Mouse (Mus musculus) lung, postnatal 25 days (tissue): ENCODE results near the gene Tle4.

Source experiments
- DNase-seq: peaks from one replicate; pipeline ENCODE4 v3.0.0; 2022; ENCODE audit warnings: low spot score

Gene Tle4

DNA sequence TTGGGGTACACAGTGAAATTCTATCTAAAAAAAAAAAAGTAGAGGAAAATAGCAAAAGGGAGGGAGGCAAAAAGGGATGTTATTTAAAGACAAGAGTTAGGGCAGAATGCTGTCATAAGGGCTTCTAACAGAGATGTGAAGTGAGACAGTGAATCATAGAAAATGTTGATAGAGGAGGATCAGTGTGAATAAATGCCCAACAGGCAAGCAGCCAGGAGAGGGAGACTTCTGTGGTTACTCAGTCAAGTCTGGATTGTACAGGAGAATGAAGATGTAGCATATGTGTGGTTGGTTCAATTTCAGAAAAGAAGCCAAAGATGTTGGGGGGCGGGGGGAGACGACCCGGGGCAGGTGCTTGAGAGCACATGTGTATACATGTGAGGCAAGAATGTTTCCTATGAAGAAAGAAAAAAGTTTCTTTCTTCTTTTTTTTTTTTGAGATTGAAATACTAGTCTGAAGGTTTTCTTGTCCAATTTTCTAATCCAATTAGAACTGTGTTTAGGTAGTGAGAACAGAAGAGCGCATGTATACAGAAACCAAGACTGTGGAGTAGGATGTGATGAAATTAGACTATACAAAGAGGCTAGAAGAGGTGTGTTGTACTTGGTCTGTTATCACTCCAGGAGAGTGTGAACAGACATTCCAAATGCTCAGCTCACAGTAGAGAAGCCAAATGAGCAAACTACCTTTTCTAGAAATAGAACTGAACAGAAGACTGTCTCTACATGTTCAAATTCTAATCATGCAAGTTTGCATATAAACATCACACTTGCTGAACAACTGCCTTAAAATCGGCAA is 134.4 kb downstream of the Tle4 start:
- DNase-seq = no peak

DNA sequence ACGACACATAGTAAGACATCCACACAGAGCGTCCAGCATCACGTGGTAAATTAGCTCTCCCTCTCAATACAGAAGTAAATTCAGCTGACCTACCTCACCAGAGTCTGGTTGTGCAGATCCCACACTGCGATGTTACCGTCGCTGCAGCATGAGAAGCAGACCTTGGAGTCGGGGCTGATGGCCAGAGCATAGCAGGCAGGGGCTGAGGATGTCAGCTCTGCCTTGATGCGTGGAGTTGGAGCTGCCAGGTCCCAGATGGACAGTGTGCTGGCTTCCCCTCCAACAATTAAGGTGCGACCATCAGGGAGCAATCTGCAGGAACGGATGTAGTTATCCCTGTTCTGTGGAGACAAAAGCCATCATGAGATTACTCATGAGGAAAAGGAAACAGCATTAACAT is 144.4 kb downstream of the Tle4 start:
- no peak for DNase-seq

- no peak for DNase-seq
These were observed 146.5 kb downstream of the Tle4 start for GRCm38 (mm10) chr19:14451329-14451728.

DNA sequence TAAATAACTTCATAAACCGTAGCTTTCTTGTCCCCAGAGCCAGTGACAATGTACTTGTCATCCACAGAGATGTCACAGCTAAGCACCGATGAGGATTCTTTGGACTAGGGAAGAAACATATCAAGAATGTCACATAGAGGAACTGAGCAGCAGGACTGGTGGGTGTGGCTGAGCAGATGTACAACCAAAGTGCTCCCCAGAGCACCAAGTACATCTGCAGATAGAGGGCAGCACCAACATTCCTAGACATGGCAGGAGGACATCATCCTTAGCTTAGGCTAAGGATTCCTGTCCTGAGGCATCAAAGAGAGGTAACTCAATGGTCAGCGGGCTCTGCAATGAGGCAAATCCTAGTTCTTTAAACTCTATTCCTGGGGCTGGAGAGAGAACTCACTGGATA is 148.1 kb downstream of the Tle4 start:
- peak; percentile 34 for DNase-seq

- DNase-seq = no peak
These were observed 149.3 kb downstream of the Tle4 start for GRCm38 (mm10) chr19:14448586-14448985.

DNA sequence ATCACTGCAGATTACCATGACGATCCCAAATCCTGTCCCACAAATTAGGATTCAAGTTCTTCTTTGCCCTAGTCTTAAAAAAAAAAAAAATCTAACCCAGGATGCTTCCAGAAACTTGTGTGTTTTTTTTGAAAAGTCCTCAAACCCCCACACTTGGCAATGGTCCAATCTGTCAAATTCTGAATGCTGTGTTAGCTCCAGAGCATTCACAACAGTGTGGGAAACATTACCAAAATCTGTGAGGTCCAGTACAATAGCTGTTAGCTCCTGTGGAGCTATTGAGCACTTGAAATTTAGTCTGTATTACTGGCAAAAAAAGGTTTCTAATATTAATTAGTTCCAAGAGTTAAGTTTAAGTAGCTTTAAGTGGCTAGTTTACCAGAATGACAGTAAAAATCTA is 150.4 kb downstream of the Tle4 start:
- DNase-seq = no peak

GRCm38 (mm10) chr19:14441861-14442260 is 156.0 kb downstream of the Tle4 start:
- no peak for DNase-seq

DNA sequence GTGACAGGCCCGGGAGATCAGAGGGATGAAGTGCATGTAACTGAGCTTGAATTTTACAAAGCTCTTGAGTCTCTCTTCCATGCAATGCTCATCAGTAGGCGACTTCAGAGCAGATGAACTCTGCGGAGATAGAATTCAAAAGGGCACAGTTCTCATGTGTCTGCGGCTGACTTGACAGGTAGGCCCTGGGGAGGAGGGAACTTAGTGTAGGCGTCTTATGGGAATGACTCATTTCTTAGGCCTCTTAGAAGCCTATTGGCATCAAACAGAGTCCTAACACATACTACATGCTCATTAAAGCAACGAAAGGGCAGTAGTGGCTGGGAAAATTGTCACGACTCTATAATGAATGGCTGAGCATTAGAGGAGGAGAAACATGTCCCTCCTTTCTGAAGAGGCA is 160.6 kb downstream of the Tle4 start:
- DNase-seq = no peak

GRCm38 (mm10) chr19:14436567-14436966 is 161.3 kb downstream of the Tle4 start:
- no peak for DNase-seq

DNA sequence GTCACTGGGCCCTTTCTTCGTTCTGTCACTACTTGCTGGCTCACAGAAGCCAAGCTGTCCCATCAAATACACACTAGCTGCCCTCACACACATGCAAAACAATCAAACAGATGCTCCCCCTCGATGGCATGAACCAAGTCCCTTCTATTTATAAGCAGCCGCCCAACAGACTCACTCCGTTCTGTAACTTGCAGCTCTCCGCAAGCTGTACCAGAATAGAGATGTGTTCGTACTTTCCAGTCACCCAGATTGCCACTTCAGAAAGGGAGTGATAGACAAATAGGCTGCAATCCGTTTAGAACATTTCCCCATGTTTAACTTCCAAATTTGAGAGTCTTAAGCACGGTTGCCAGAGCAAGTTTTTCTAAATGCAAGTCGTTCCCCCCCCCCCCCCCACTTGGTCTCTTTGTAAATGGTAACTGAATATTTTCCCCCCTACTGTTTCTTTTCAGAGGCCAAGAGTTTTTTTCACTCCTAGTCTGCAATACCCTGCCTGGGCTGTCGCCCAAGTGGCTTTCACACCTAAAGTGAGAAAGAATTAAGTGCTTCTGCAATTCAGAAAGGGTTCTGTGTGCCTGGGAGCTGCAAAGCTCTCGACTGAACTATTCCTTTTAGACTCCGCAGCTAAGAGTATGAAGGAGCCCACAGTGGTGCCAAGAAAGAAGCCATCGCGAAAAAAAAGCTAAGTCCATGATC is 162.0 kb downstream of the Tle4 start:
- no peak for DNase-seq

GRCm38 (mm10) chr19:14433900-14434299 is 164.0 kb downstream of the Tle4 start:
- DNase-seq = no peak

- no peak for DNase-seq
These were observed 165.4 kb downstream of the Tle4 start for GRCm38 (mm10) chr19:14432436-14432835.

- DNase-seq = no peak
These were observed 170.9 kb downstream of the Tle4 start for GRCm38 (mm10) chr19:14426920-14427319.

DNA sequence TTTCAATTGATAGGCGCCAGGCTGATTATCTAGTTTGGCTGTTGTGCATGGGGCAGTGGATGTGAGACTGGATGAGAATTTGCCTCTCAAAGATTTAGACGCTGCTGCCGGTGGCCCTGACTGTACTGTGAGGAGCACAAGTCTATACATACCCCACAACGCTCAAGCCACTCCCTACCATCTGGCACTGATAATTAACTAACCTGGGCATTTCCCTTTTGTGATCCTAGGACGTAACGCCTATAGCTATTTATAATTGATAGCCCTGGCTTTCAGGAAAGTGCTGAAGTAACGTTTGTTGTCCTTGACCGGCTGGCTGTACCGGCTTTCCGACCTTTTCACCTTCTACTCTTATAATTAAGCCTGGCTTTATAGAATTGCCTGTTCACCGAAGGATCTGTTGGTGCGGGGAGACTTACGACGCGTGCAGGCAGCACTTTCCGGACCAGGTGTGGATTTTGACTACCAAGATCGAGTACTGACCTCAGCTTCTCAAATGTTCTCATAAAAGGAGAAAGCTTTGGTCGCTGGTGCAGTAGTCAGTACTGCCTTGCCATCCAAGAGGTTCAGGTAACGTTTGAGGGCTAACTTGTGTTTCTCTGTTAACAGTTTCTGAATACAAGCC is 171.5 kb downstream of the Tle4 start:
- DNase-seq = no peak

DNA sequence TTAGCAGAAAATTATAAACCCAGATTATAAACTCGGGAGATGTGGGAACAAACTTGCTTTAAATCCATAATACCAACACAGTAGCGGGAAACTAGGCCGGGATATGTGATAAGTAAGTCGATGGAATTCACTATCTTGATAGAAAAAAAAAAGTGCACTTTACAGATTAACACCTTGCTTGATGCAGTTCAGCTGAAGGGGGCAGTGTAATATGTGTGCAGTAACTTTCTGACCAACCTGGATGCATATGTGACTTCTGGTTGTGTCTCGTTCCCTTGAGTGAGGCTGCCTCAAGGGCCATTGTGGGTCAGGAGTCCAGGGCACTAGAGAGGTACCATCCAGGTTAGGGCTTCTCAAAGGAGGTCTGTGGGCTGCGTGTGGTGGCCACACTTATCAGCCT is 172.7 kb downstream of the Tle4 start:
- DNase-seq = no peak

GRCm38 (mm10) chr19:14424016-14424964 is 173.6 kb downstream of the Tle4 start:
- no peak for DNase-seq

DNA sequence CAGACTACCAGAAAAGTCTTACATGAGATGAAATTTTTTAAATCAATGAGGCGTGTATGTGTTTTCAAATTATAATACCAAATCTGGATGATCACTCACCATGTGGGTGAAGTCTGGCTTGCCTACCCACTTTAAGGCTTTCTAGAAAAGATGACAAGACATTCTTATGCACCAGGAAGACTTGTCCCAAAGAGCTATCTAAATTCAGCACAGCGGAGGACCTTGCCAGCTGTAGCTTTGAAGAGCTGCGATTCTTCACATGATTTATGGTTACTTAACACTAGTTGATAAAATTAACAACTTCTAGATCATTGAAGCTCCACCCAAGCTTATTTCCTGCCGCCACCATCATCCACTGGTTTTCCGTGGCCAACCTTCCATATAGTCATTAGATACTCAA is 176.2 kb downstream of the Tle4 start:
- DNase-seq = no peak

DNA sequence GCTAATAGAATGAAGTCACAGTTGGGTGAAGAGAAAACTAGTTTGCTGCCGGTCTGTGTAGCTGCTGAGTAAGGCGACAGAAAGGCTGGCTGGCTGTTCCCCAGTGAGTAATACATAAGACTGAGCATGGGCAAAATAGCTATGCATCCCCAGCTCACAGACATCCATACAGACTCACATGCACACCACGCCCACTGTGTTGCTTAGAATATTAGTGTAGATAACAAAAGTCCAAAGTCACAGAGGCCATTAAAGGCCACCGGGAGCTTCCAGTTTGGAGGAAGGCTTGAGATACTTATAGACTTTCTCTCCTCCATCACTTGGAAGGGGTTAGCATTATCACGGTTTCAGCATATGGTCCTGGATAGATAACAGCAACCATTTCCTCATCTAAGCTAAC is 178.0 kb downstream of the Tle4 start:
- no peak for DNase-seq

DNA sequence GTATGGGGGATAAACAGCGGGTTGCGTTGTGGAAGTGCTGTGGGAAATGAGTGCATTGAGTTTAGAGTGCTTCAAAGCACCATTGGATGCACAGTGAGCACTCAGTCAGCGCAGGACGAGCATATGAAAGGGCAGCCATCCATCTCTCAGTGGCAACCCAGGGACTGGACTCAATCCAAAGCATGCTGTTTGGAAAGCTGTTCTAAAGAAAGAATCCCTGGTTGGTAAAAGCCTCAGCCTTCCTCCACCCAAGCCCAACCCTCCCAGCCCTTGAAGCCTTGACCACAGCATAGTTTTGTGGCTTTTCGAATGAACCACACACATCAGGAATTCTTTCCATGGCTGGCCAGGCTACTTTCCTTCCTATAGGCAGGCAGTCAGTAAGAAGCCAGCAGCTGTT is 181.0 kb downstream of the Tle4 start:
- DNase-seq = no peak

- no peak for DNase-seq
These were observed 181.9 kb downstream of the Tle4 start for GRCm38 (mm10) chr19:14415996-14416395.

DNA sequence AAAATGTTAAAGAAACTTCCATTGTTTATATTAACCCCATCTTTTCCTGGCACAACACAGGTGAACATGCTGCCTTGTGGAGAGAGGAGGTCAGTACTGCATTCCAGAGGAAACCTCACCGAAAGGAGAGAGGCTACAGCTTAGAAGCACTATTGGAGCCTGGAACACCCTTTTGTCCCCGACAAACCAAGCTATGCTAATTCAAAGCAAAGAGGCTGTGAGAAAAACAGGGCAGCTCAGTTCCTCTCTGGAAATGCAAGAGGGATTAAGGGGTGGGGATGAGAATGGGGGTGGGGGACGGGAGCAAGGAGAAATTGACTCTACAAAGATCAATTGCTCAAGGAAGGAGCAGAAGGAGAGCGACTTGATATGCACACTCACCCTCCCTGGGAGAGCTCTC is 182.9 kb downstream of the Tle4 start:
- no peak for DNase-seq

GRCm38 (mm10) chr19:14406603-14407002 is 191.2 kb downstream of the Tle4 start:
- no peak for DNase-seq
